Mouse (Mus musculus) liver, embryonic 14.5 days (tissue): ENCODE data around the gene Tmem185b. TPM values are rescaled to one million over a fixed set of nuclear protein-coding genes. Genes with fewer than 3 reads are reported as not detected.

Source experiments
- ATAC-seq: fragments of 200-750 bp; cut with Nextera tagmentation; 2 replicates; pipeline ENCODE4 v1.8.0; 2017; ENCODE audit warnings: moderate number of reproducible peaks, mild to moderate bottlenecking, moderate library complexity; ENCODE audit not compliant: insufficient read depth
- DNase-seq, 3 experiments: peaks; one replicate each; pipeline ENCODE4 v3.0.0-alpha.2; 2012 to 2013; ENCODE audit warnings: low read depth in 3 of 3, low spot score in 3 of 3
- H3K27ac ChIP-seq: fragments of 300-500 bp; sonication (generic); 2 replicates; pipeline ENCODE4 v1.5.1; 2014; ENCODE audit warnings: moderate library complexity, mild to moderate bottlenecking, control low read depth, inconsistent platforms
- H3K27me3 ChIP-seq: fragments of 300-500 bp; sonication (generic); 2 replicates; pipeline ENCODE4 v1.6.1; 2014; ENCODE audit warnings: mild to moderate bottlenecking, low read length, moderate library complexity; ENCODE audit not compliant: control insufficient read depth, insufficient read depth
- H3K36me3 ChIP-seq: fragments of 300-500 bp; sonication (generic); replicated peaks from 2 replicates; pipeline ENCODE4 v1.6.1; 2014; ENCODE audit warnings: low read depth; ENCODE audit not compliant: control insufficient read depth, insufficient read depth
- H3K4me1 ChIP-seq, 2 experiments: fragments of 200-500 bp in 1 of 2; fragments of 300-500 bp in 1 of 2; sonication (generic) in 1 of 2; replicated peaks; 2 replicates each; pipeline ENCODE4 v1.6.1; 2012 to 2014; ENCODE audit warnings: antibody characterized with exemption in 1 of 2, inconsistent platforms in 1 of 2, low read length in 1 of 2; ENCODE audit not compliant: control insufficient read depth in 2 of 2, insufficient read depth in 2 of 2
- H3K4me2 ChIP-seq: fragments of 300-500 bp; sonication (generic); 2 replicates; pipeline ENCODE4 v1.6.1; 2014; ENCODE audit warnings: low read depth, mild to moderate bottlenecking, control low read depth, moderate library complexity
- H3K4me3 ChIP-seq, 2 experiments: fragments of 200-500 bp in 1 of 2; fragments of 300-500 bp in 1 of 2; sonication (generic) in 1 of 2; 2 replicates each; pipeline ENCODE4 v1.5.1; 2012 to 2014; ENCODE audit warnings: low read depth in 2 of 2, low read length in 2 of 2, mild to moderate bottlenecking in 2 of 2, control low read depth in 1 of 2, inconsistent platforms in 1 of 2, moderate library complexity in 1 of 2; ENCODE audit not compliant: insufficient read depth in 1 of 2
- H3K9ac ChIP-seq: fragments of 300-500 bp; sonication (generic); replicated peaks from 2 replicates; pipeline ENCODE4 v1.6.1; 2014; ENCODE audit warnings: mild to moderate bottlenecking, control low read depth, moderate library complexity
- H3K9me3 ChIP-seq: fragments of 300-500 bp; sonication (generic); 2 replicates; pipeline ENCODE4 v1.6.1; 2016; ENCODE audit warnings: low read length, mixed read lengths; ENCODE audit not compliant: control insufficient read depth
- CTCF ChIP-seq: IDR thresholded peaks from 2 replicates; pipeline ENCODE4 v1.5.1; 2016; ENCODE audit warnings: antibody characterized with exemption, low read depth, control low read depth
- EP300 ChIP-seq: IDR thresholded peaks from 2 replicates; pipeline ENCODE4 v1.6.1; 2016; ENCODE audit warnings: antibody characterized with exemption, low read depth
- WGBS: fragments of 180-500 bp; shearing (Covaris S2); extraction: QIAGEN DNeasy Blood & Tissue Kit; methylation state at CpG from one replicate; pipeline ENCODE4 v1.1.7; 2014; ENCODE audit not compliant: insufficient replicate concordance; 5-methylcytosine and 5-hydroxymethylcytosine counted together
- polyA plus RNA-seq, 2 experiments: library from polyadenylated mRNA; depleted of rRNA in 1 of 2; stranded (reverse) in 1 of 2; unstranded in 1 of 2; fragments of >200 nt; fragmentation: Nextera tagmentation in 1 of 2; extraction: Ambion mirVana in 1 of 2; gene quantifications; 2 replicates each; pipeline versions ENCODE4 v1.2.1 to v1.2.3; 2012 to 2014

The Tmem185b gene
- polyA plus RNA-seq, 2 experiments = 5.9 to 6.0 TPM

DNA sequence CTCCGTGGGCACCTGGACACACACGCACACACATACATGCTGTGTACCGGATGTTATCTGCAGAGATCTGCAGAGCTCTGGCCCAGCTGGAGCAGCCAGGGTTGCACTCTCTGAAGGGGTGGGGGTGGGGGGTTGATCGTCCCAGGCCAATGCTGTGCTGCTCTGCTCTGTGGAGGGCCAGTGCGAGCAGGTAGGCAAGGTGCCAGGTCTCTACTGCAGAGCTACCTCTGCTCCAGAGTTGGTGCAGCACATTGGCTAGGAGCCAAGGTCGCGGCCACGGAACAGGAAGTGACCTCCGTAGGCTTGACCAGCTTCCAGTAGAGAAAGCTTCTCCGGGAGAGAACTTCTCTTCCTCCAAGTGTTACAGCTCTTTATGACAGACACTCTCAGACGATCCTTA lies 33.9 kb upstream of the Tmem185b start:
- no peak overlapping the region for H3K27ac ChIP-seq
- H3K36me3 ChIP-seq = no peaks in the 10 kb centered on the region
- peaks cover 0 to 8% of the 10 kb centered on the region in 2 experiments; a peak in 2 of 4 replicates for H3K4me1 ChIP-seq
- H3K4me3 ChIP-seq = no peak overlapping the region
- TF ChIP-seq EP300 (no peak), CTCF (no peak)
- ATAC-seq = peak; percentile 62
- DNase-seq = no peak
- no peaks in the 10 kb centered on the region for H3K9me3 ChIP-seq
- no peaks in the 10 kb centered on the region for H3K27me3 ChIP-seq
- H3K9ac ChIP-seq = no peak overlapping the region
- WGBS = 11% methylated on average over 11 of the region's 11 CpGs
- peak overlapping the region; percentile 15; the same call in 1 of the 2 replicates for H3K4me2 ChIP-seq

DNA sequence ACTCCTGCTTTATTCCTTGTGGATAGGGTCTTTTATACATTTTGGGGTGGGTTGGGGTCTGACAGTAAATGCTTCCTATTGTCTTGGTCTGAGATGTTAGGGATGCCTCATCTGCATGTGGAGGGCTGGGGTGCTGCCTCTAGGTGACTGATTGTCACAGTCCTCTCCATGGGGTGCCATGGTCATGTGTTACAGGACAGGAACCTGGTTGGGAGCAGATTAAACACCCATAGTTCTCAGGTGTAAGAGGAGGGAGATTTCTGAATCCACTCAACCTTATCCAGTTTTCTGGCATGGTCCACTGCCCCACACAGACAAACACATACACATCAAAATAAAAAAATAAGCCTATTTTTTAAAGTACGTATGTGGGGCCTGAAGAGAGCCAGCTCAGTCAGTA lies 33.5 kb upstream of the Tmem185b start:
- Histone ChIP-seq H3K27me3 (no peaks in the 10 kb centered on the region), H3K4me1 (peaks cover 0 to 11% of the 10 kb centered on the region in 2 experiments; a peak in 2 of 4 replicates), H3K4me2 (peak overlapping the region; percentile 15; the same call in 1 of the 2 replicates), H3K36me3 (no peaks in the 10 kb centered on the region), H3K4me3 (no peak overlapping the region), H3K9me3 (no peaks in the 10 kb centered on the region), H3K27ac (no peak overlapping the region), H3K9ac (no peak overlapping the region)
- 64% methylated on average over 1 of the region's 1 CpGs for WGBS
- DNase-seq (no peak), ATAC-seq (no peak)
- TF ChIP-seq CTCF (no peak), EP300 (no peak)

DNA sequence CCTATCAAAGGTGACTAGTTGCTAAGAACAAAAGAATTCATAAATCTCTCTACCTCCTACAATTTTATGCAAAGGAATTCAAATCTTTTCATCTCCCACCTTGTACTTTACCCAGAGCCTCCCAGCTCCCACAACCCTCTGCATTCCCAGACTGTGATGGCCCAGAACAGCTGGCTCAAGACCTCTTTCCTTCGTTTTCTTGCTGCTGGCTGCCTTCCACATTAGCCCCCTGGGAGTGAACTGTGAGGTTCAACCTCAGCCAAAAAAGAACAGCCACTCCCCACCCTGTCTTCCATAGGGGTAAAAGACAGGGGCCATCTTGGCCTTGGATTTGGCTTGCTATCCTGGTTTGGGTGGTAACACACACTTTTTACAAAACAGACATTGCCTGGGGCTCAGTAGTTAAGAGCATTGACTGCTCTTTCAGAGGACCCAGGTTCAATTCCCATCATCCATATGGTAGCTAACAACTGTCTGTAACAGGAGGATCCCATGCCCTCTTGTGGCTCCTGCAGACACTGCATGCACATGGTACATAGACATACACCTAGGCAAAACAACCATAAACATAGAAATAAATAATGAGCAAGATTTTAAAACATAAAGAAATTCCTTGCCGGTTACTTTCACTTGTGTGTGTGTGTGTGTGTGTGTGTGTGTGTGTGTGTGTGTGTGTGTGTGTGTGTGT lies 31.8 kb upstream of the Tmem185b start:
- no peak for ATAC-seq
- Histone ChIP-seq H3K27ac (no peak overlapping the region), H3K9ac (no peak overlapping the region), H3K4me3 (no peak overlapping the region), H3K4me2 (no peak overlapping the region), H3K9me3 (no peaks in the 10 kb centered on the region), H3K27me3 (no peaks in the 10 kb centered on the region), H3K4me1 (peaks cover 0 to 17% of the 10 kb centered on the region in 2 experiments; a peak in 2 of 4 replicates), H3K36me3 (no peaks in the 10 kb centered on the region)
- no peak for DNase-seq
- peak; percentile 34; the same call in 1 of the 2 replicates for TF ChIP-seq CTCF
- TF ChIP-seq EP300 = no peak
- WGBS = 70% methylated on average over 2 of the region's 2 CpGs

DNA sequence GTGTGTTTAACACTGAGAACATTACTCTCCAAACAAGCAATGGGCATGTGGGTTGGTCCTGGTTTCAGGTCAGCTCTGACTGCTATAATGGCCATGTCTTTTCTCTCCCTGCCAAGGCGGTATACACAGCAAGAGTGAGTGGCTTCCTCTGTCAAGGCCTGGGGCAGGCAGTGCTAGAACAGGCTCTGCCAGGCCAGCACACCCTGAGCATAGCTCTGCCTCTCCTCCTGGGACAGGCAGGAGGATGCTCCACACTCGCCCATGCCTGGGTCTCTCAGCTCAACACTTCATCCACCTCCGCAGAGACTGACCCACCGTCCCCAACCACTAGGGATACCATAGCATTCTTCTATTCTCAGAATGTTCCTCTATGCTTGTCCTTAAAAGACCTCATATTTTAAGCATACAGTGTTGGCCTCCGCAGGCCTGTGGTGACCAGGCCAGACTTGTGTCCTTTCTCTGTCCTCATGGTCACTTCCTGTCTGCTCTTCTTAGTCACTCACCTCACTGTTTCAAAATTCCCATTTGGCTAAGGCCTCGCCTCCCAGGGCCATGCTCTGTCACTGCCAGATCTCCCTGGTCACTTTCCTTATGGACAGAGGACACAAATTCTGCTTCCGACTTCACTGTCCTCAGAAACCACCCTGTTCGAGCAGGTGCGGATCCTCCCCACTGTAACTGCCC lies 31.1 kb upstream of the Tmem185b start:
- H3K27me3 ChIP-seq = no peaks in the 10 kb centered on the region
- H3K27ac ChIP-seq = no peak overlapping the region
- H3K9me3 ChIP-seq = no peaks in the 10 kb centered on the region
- no peak overlapping the region for H3K4me2 ChIP-seq
- no peak for DNase-seq
- H3K4me1 ChIP-seq = peaks cover 0 to 20% of the 10 kb centered on the region in 2 experiments; a peak in 2 of 4 replicates
- ATAC-seq = no peak
- 75% methylated on average over 9 of the region's 9 CpGs for WGBS
- no peaks in the 10 kb centered on the region for H3K36me3 ChIP-seq
- H3K4me3 ChIP-seq = no peak overlapping the region
- H3K9ac ChIP-seq = no peak overlapping the region
- no peak for TF ChIP-seq EP300
- TF ChIP-seq CTCF = no peak

DNA sequence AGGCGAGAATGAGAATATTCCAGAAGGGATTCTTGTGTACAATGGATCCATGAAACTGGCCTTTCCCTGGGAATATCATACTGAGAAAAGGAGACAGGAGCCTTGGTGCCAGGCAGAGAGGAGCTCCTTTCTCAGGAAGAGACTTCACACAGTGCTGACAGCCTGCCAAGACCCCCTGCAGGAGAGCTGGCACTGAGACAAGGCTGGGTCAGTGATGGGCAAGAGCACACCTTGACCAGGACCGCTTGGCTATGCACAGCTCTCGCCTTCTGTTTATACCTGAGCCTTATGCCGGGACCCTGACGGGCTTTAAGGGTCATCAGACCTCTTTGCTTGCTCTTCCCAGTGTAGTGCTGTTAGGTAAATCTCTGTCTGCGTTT lies 30.6 kb upstream of the Tmem185b start:
- H3K27ac ChIP-seq = no peak overlapping the region

More for the DNA sequence above, 30.6 kb upstream of the Tmem185b start:
- Histone ChIP-seq H3K4me3 (no peak overlapping the region), H3K4me1 (peaks cover 0 to 20% of the 10 kb centered on the region in 2 experiments; a peak in 3 of 4 replicates), H3K27me3 (no peaks in the 10 kb centered on the region), H3K36me3 (no peaks in the 10 kb centered on the region), H3K9me3 (no peaks in the 10 kb centered on the region), H3K4me2 (no peak overlapping the region), H3K9ac (no peak overlapping the region)
- ATAC-seq (no peak), DNase-seq (no peak)
- WGBS = 74% methylated on average over 6 of the region's 6 CpGs
- TF ChIP-seq CTCF (no peak), EP300 (no peak)
